Mouse (Mus musculus) urinary bladder, postnatal 10 days (tissue): ENCODE results near the gene Vmn1r215.
"Not testable (repeated sequence)": the region's sequence is repeated elsewhere in the genome, so short reads cannot be mapped to it uniquely, and the experiment has no call there.

Source experiments
- DNase-seq: peaks from one replicate; pipeline ENCODE4 v3.0.0; 2022; ENCODE audit warnings: low spot score

Gene Vmn1r215

GRCm38 (mm10) chr13:23067725-23068124 lies at the start of gene Vmn1r215:
Gene Vmn1r215, plus strand, starts transcription at chr13:23068025.
- no peak for DNase-seq

- DNase-seq = no peak
Measured at GRCm38 (mm10) chr13:23018158-23018557, 49.7 kb upstream of the Vmn1r215 start.

GRCm38 (mm10) chr13:23024812-23025211 lies 43.0 kb upstream of the Vmn1r215 start:
- DNase-seq = no peak

- no peak for DNase-seq
Measured at GRCm38 (mm10) chr13:23030118-23030517, 37.7 kb upstream of the Vmn1r215 start, which contains the start of gene Vmn1r214. Gene Vmn1r214, plus strand, starts transcription at chr13:23030418.

GRCm38 (mm10) chr13:23057778-23058177 lies 10.0 kb upstream of the Vmn1r215 start:
- no peak for DNase-seq

GRCm38 (mm10) chr13:23069312-23069711 lies 1.5 kb downstream of the Vmn1r215 start:
- no peak for DNase-seq

- no peak for DNase-seq
Measured at GRCm38 (mm10) chr13:23094386-23094785, 26.6 kb downstream of the Vmn1r215 start.

- DNase-seq = not testable (repeated sequence)
Measured at GRCm38 (mm10) chr13:23118126-23118525, 50.3 kb downstream of the Vmn1r215 start, which contains the start of gene Vmn1r217. Gene Vmn1r217, minus strand, starts transcription at chr13:23118226.

- no peak for DNase-seq
Measured at GRCm38 (mm10) chr13:23120611-23121010, 52.8 kb downstream of the Vmn1r215 start.
